Mouse (Mus musculus) adrenal gland, postnatal 10 days (tissue): Measurements from ENCODE around the gene Usp35. TPM values are rescaled to one million over a fixed set of nuclear protein-coding genes. Genes with fewer than 3 reads are reported as not detected.

Experiments
- total RNA-seq, 2 experiments: library from RNA; stranded (reverse); gene quantifications; 2 replicates each; pipeline ENCODE4 v1.2.3; 2021

The Usp35 gene
- total RNA-seq, 2 experiments from 2014 or later = 3.6 to 7.1 TPM

Other genes with a start within 250 kb of the Usp35 start
- 1 to 10 TPM; 4.0 to 5.4 TPM for gene Kctd21, start 307 bp upstream of the Usp35 start, total RNA-seq
- gene Alg8, start 39.6 kb upstream of the Usp35 start, total RNA-seq = 10 to 100 TPM; 13.2 to 13.8 TPM
- 100 to 1,000 TPM; 603 to 657 TPM for gene Ndufc2, start 68.0 kb upstream of the Usp35 start, total RNA-seq
- gene Thrsp, start 85.7 kb upstream of the Usp35 start, total RNA-seq = 100 to 1,000 TPM; 444 to 455 TPM
- 1 to 10 TPM; 2.0 to 3.1 TPM for gene Kctd14, start 119.3 kb upstream of the Usp35 start, total RNA-seq
- gene Ints4, start 148.9 kb upstream of the Usp35 start, total RNA-seq = 10 to 100 TPM; 47.3 to 56.3 TPM
- gene Aamdc, start 247.5 kb upstream of the Usp35 start, total RNA-seq = 10 to 100 TPM; 38.3 to 49.7 TPM
- gene Rsf1, start 247.9 kb upstream of the Usp35 start, total RNA-seq = 10 to 100 TPM; 24.8 to 28.5 TPM